Mouse (Mus musculus) c-Kit-positive CD71-positive TER-119-positive erythroid progenitor cells, embryonic 14.5 days (primary cell): Measurements from ENCODE around the gene Elmod2.

ENCODE experiments used
- DNase-seq: peaks from one replicate; pipeline ENCODE4 v3.0.0-alpha.2; 2013; ENCODE audit warnings: low spot score

Gene Elmod2

DNA sequence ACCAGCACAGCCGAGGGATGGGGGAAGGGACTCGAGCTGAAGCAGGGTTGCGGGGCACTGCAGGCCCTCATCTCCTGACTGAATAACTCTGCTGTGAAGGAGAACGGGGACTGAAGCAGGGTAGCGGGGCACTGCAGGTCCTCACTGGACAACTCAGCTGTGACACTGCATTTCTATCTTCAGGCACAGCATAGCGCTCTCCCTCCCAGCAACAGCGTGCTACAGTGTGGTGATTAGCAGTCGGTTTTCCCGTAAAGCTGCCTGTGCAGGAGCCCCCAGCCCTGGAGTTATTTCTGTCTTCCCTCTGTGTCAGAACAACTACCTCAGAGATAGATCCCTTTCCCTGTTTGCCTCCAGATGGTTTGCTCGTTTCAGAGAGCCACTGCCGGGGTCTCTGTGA, 57.8 kb downstream of the Elmod2 start:
- no peak for DNase-seq

- DNase-seq: no peak
These were observed 59.8 kb downstream of the Elmod2 start for GRCm38 (mm10) chr8:83272464-83272863.

- DNase-seq: no peak
These were observed 61.1 kb downstream of the Elmod2 start for GRCm38 (mm10) chr8:83271172-83271571.
